ENCODE assay signal across 8 mouse cellular contexts in the genomic region with DNA sequence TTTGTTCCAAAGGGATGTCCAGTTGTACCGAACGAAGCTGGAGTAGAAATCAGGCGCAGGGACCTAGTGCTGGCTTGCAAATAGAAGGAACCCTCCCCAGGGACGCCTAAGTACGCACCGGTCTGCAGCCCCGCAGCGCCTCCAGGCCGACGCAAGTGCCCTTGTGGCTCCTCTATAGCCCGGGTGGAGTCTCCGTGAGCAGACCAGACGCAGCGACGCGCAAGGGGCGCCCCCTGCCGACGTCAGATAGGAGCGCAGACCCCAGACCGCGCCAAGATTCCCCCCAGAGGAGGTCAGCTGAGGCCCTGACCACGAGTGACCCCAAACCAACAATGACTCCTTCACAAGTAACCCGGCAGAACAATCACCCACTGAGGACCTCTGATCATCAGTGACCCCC.
A peak's percentile ranks its signal among the peaks of the same experiment; 100 is the strongest.
DNase-seq lines count a peak whose midpoint lies in the region; ATAC-seq and TF ChIP-seq lines count a peak whose summit lies in the region.

No protein-coding gene starts in this region.

- DNase-seq in ES-CJ7 (ENCODE audit: low read depth, low spot score) (peak; percentile 73), adipocyte (ENCODE audit: low spot score) (no peak)
- peak; percentile 83 for DNase-seq in brain, embryonic 14.5 days (ENCODE audit: low read depth)
- peak; percentile 64 to 72 for DNase-seq in heart, postnatal 36 days
- peak; percentile 24 to 53 for DNase-seq in layer of hippocampus, adult 18-20 months (ENCODE audit: low spot score in 2 of 2)
- peak; percentile 76 for DNase-seq in lung, postnatal 10 days
- DNase-seq in retina, postnatal 1 day = peak; percentile 85

- ATAC-seq in erythroid progenitor cell, adult 5-6 weeks (replicated peaks; ENCODE audit: low FRiP score, poor library complexity, severe bottlenecking) = 0 out of 2 replicates have a peak, but pooled peaks have one; percentile 50

- TF ChIP-seq CTCF in brain, embryonic 14.5 days (IDR thresholded peaks at IDR 0.05; ENCODE audit: borderline replicate concordance, extremely low read depth, insufficient read depth, insufficient read length) = peak; percentile 90

- intact Hi-C loops in heart, postnatal 36 days (cut with DNase I) = loop anchor here (1.0 to 2.0 kb wide), 2 partner anchors 132 to 158 kb away; no protein-coding TSS in a partner anchor

- TF ChIP-seq POLR2A in brain, embryonic 14.5 days (IDR thresholded peaks at IDR 0.05; ENCODE audit: borderline replicate concordance, extremely low read depth, insufficient read depth, insufficient read length, poor library complexity, severe bottlenecking) = no peak
